Mouse (Mus musculus) limb, embryonic 14.5 days (tissue): ENCODE data around the gene Svep1. TPM values are rescaled to one million over a fixed set of nuclear protein-coding genes. Genes with fewer than 3 reads are reported as not detected.

Experiments
- ATAC-seq: fragments of 200-750 bp; cut with Nextera tagmentation; 2 replicates; pipeline ENCODE4 v1.8.0; 2017; ENCODE audit warnings: low read depth, moderate number of reproducible peaks, moderate TSS enrichment; ENCODE audit not compliant: low FRiP score
- DNase-seq: peaks from one replicate; pipeline ENCODE4 v3.0.0-alpha.2; 2015; ENCODE audit warnings: low spot score
- H3K27ac ChIP-seq: fragments of 300-500 bp; sonication (generic); replicated peaks from 2 replicates; pipeline ENCODE4 v1.5.1; 2014; ENCODE audit warnings: low read depth, mild to moderate bottlenecking, low read length, moderate library complexity, mixed read lengths
- H3K27me3 ChIP-seq: fragments of 300-500 bp; sonication (generic); 2 replicates; pipeline ENCODE4 v1.6.1; 2014; ENCODE audit warnings: low read length, mixed read lengths; ENCODE audit not compliant: control insufficient read depth, insufficient read depth
- H3K36me3 ChIP-seq: fragments of 300-500 bp; sonication (generic); 2 replicates; pipeline ENCODE4 v1.6.1; 2014; ENCODE audit warnings: mild to moderate bottlenecking, low read length, moderate library complexity, mixed read lengths; ENCODE audit not compliant: control insufficient read depth, insufficient read depth
- H3K4me1 ChIP-seq: fragments of 300-500 bp; sonication (generic); 2 replicates; pipeline ENCODE4 v1.6.1; 2014; ENCODE audit warnings: antibody characterized with exemption, low read length, mixed read lengths; ENCODE audit not compliant: control insufficient read depth, insufficient read depth
- H3K4me2 ChIP-seq: fragments of 300-500 bp; sonication (generic); replicated peaks from 2 replicates; pipeline ENCODE4 v1.6.1; 2014; ENCODE audit warnings: low read depth, mild to moderate bottlenecking, low read length, moderate library complexity; ENCODE audit not compliant: severe bottlenecking
- H3K4me3 ChIP-seq: fragments of 300-500 bp; sonication (generic); replicated peaks from 2 replicates; pipeline ENCODE4 v1.5.1; 2014; ENCODE audit warnings: low read length
- H3K9ac ChIP-seq: fragments of 300-500 bp; sonication (generic); 2 replicates; pipeline ENCODE4 v1.6.1; 2014; ENCODE audit warnings: mild to moderate bottlenecking, low read depth, low read length, moderate library complexity; ENCODE audit not compliant: severe bottlenecking
- H3K9me3 ChIP-seq: fragments of 300-500 bp; sonication (generic); 2 replicates; pipeline ENCODE4 v1.6.1; 2016; ENCODE audit warnings: low read length; ENCODE audit not compliant: control insufficient read depth
- POLR2A ChIP-seq: fragments of 200-500 bp; IDR thresholded peaks from 2 replicates; pipeline ENCODE4 v1.8.0; 2012; ENCODE audit warnings: inconsistent platforms, mild to moderate bottlenecking, moderate library complexity, borderline replicate concordance; ENCODE audit not compliant: insufficient read depth, insufficient read length; ENCODE audit errors: extremely low read depth
- WGBS: fragments of 180-500 bp; shearing (Covaris S2); extraction: QIAGEN DNeasy Blood & Tissue Kit; methylation state at CpG from one replicate; pipeline ENCODE4 v1.1.7; 2014; 5-methylcytosine and 5-hydroxymethylcytosine counted together
- polyA plus RNA-seq, 2 experiments: library from polyadenylated mRNA; depleted of rRNA in 1 of 2; stranded (reverse) in 1 of 2; unstranded in 1 of 2; fragments of >200 nt; fragmentation: Nextera tagmentation in 1 of 2; extraction: Ambion mirVana in 1 of 2; gene quantifications; 2 replicates each; pipeline versions ENCODE4 v1.2.1 to v1.2.3; 2012 to 2014

Gene Svep1
- polyA plus RNA-seq, 2 experiments, result 7.7 to 11.0 TPM

- DNase-seq (no peak), ATAC-seq (no peak)
- Histone ChIP-seq H3K4me2 (no peak overlapping the region), H3K4me1 (no peaks in the 10 kb centered on the region), H3K36me3 (no peaks in the 10 kb centered on the region), H3K9me3 (no peaks in the 10 kb centered on the region), H3K4me3 (no peak overlapping the region), H3K9ac (no peak overlapping the region), H3K27me3 (no peaks in the 10 kb centered on the region), H3K27ac (no peak overlapping the region)
- TF ChIP-seq POLR2A, result no peak
- WGBS, result 93% methylated on average over 2 of the region's 2 CpGs
Measured at GRCm38 (mm10) chr4:58146676-58147075, 60.0 kb downstream of the Svep1 start.

- no peak overlapping the region for H3K4me2 ChIP-seq
- H3K27me3 ChIP-seq, result no peaks in the 10 kb centered on the region
- ATAC-seq (no peak), DNase-seq (no peak)
- no peaks in the 10 kb centered on the region for H3K4me1 ChIP-seq
- no peak overlapping the region for H3K4me3 ChIP-seq
- 77% methylated on average over 8 of the region's 8 CpGs for WGBS
- TF ChIP-seq POLR2A, result no peak
- H3K9ac ChIP-seq, result no peak overlapping the region
- H3K9me3 ChIP-seq, result no peaks in the 10 kb centered on the region
- H3K27ac ChIP-seq, result no peak overlapping the region
- no peaks in the 10 kb centered on the region for H3K36me3 ChIP-seq
Measured at GRCm38 (mm10) chr4:58139764-58140556, 66.7 kb downstream of the Svep1 start.

GRCm38 (mm10) chr4:58139241-58139640 lies 67.4 kb downstream of the Svep1 start:
- WGBS, result 72% methylated on average over 6 of the region's 6 CpGs
- Histone ChIP-seq H3K27me3 (no peaks in the 10 kb centered on the region), H3K27ac (no peak overlapping the region), H3K4me1 (no peaks in the 10 kb centered on the region), H3K4me3 (no peak overlapping the region), H3K9ac (no peak overlapping the region), H3K36me3 (no peaks in the 10 kb centered on the region), H3K4me2 (no peak overlapping the region), H3K9me3 (no peaks in the 10 kb centered on the region)
- ATAC-seq (no peak), DNase-seq (no peak)
- TF ChIP-seq POLR2A, result no peak

DNA sequence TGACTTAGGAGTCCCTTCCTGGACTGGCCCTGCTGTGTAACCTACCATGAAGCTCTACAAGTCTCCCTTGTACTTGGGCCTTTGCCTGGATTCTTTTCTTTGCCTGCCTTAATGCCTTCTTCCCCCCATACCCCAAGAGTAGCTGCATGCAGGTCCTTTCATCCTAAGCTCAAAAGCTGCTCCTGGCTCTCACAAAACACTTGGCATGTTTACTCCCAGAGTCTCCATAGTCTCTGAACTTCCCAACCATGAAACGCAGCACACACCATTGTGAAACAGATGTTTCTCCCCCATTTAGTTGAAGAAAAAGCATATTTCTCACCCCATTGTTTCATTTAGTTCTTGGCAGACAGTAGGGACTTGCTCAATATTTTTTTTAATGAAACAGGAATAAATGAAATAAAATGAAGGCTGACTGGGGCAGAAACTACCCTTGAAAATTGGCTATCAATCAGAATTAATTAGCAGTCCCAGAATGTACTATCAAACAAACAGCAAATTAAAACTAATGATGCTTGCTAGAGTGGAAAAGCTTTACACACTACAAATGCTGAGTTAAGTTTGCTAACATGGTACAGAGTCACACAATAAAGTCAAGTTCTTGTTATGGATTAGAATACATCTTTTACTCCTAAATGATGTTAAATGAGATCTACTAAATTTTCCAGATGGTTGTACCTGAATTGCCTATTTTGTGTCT lies 72.9 kb downstream of the Svep1 start:
- H3K4me3 ChIP-seq, result no peak overlapping the region
- H3K9me3 ChIP-seq, result no peaks in the 10 kb centered on the region
- no peak for ATAC-seq
- no peak overlapping the region for H3K4me2 ChIP-seq
- no peaks in the 10 kb centered on the region for H3K27me3 ChIP-seq
- no peak overlapping the region for H3K9ac ChIP-seq
- no peak overlapping the region for H3K27ac ChIP-seq
- H3K4me1 ChIP-seq, result no peaks in the 10 kb centered on the region; the same call in 1 of the 2 replicates
- TF ChIP-seq POLR2A, result no peak
- H3K36me3 ChIP-seq, result no peaks in the 10 kb centered on the region
- 38% methylated on average over 1 of the region's 1 CpGs for WGBS
- no peak for DNase-seq

DNA sequence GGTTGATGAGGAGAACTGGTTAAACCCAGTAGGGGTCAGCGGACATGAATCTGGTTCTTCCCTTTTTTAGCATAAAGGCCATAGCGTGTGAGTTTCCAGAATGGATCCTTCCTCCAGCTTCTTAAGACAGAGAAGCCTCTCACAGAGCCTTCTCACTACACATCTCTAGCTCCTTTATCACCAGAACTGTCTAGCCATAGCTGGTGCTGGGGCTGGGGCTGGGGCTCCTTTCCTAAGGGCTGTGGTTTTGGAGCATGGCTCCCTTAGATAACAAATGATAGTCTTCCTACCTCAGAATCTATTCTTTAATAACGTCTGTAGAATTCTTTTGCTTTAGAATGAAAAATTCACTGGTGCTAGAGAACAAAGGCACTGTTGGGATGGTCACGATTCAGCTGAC lies 76.8 kb downstream of the Svep1 start:
- 81% methylated on average over 4 of the region's 4 CpGs for WGBS

More for the DNA sequence above, 76.8 kb downstream of the Svep1 start:
- no peaks in the 10 kb centered on the region for H3K9me3 ChIP-seq
- H3K27ac ChIP-seq, result no peak overlapping the region
- H3K9ac ChIP-seq, result no peak overlapping the region
- H3K4me1 ChIP-seq, result no peaks in the 10 kb centered on the region; the same call in 1 of the 2 replicates
- H3K4me3 ChIP-seq, result no peak overlapping the region
- ATAC-seq, result no peak
- H3K36me3 ChIP-seq, result no peaks in the 10 kb centered on the region
- TF ChIP-seq POLR2A, result no peak
- DNase-seq, result no peak
- no peaks in the 10 kb centered on the region for H3K27me3 ChIP-seq
- no peak overlapping the region for H3K4me2 ChIP-seq
